Mouse (Mus musculus): Measurements from ENCODE around the gene Amy1.

GRCm38 (mm10) chr3:113606599-113606998 lies at the start of gene Amy1:
- TF ChIP-seq EP300 (IDR thresholded peaks at IDR 0.05; ENCODE audit: low read depth): no peak
- no peak for TF ChIP-seq CTCF (IDR thresholded peaks at IDR 0.05; ENCODE audit: low read depth)
